Comparison of ENCODE assay signal across 9 mouse cellular contexts in genomic region chr3:87838622-87839021, GRCm38 (mm10). TPM values are rescaled to one million over a fixed set of nuclear protein-coding genes. Genes with fewer than 3 reads are reported as not detected.
DNase-seq lines count a peak whose midpoint lies in the region; ATAC-seq lines count a peak whose summit lies in the region.
"Had no signal": no experiment of that assay in that cellular context is flagged by ENCODE, and none has a peak within 500 bp of the region (broad histone marks: within the 10 kb centered on the region; RNA-seq: fewer than 3 reads in every experiment).

No protein-coding gene starts in this region.

- peak; percentile 81 for DNase-seq in kidney, adult 18-20 months
- peak; percentile 88 for DNase-seq in adrenal gland, postnatal 10 days
- peak; percentile 75 for DNase-seq in embryo, embryonic 9.5 days (ENCODE audit: extremely low spot score)
- DNase-seq in limb, embryonic 11.5 days (ENCODE audit: low spot score), result peak; percentile 92
- peak; percentile 85 for DNase-seq in retina, postnatal 1 day
- DNase-seq in thymus, postnatal 36 days, result peak; percentile 71 to 79

- no peak overlapping the region for H3K27ac ChIP-seq in kidney, embryonic 15.5 days
- H3K27ac ChIP-seq in limb, embryonic 11.5 days (replicated peaks; ENCODE audit: low read depth, low read length), result no peak overlapping the region

- H3K4me3 ChIP-seq in kidney, embryonic 15.5 days (replicated peaks), result no peak overlapping the region
- H3K4me3 ChIP-seq in limb, embryonic 11.5 days (ENCODE audit: low read depth, low read length), result no peak overlapping the region

- no peaks in the 10 kb centered on the region for H3K36me3 ChIP-seq in kidney, embryonic 15.5 days
- no peaks in the 10 kb centered on the region for H3K36me3 ChIP-seq in limb, embryonic 11.5 days (ENCODE audit: control insufficient read depth, insufficient read depth, low read length)

- no peak overlapping the region for H3K9ac ChIP-seq in kidney, embryonic 15.5 days
- H3K9ac ChIP-seq in limb, embryonic 11.5 days (ENCODE audit: low read length), result no peak overlapping the region

- WGBS in kidney, embryonic 15.5 days, result 4% methylated on average over 4 of the region's 4 CpGs
- WGBS in limb, embryonic 11.5 days, result 5% methylated on average over 4 of the region's 4 CpGs

- no peaks in the 10 kb centered on the region for H3K9me3 ChIP-seq in kidney, embryonic 15.5 days (replicated peaks)
- no peaks in the 10 kb centered on the region for H3K9me3 ChIP-seq in limb, embryonic 11.5 days (ENCODE audit: control insufficient read depth, low read length)

- no peak for ATAC-seq in kidney, embryonic 15.5 days (replicated peaks; ENCODE audit: low FRiP score)
- ATAC-seq in inflammation-experienced regulatory T-cells, adult 6 months, result peak; percentile 78
- ATAC-seq in limb, embryonic 11.5 days (ENCODE audit: insufficient number of reproducible peaks, low FRiP score, low TSS enrichment, low read depth), result no peak

- no peaks in the 10 kb centered on the region for H3K4me1 ChIP-seq in kidney, embryonic 15.5 days
- H3K4me1 ChIP-seq in limb, embryonic 11.5 days (ENCODE audit: control insufficient read depth, insufficient read depth, low read length), result no peaks in the 10 kb centered on the region

- H3K27me3 ChIP-seq in kidney, embryonic 15.5 days, result no peaks in the 10 kb centered on the region
- no peaks in the 10 kb centered on the region for H3K27me3 ChIP-seq in limb, embryonic 11.5 days (ENCODE audit: control insufficient read depth, insufficient read depth, low read length)

- H3K4me2 ChIP-seq in kidney, embryonic 15.5 days, result no peak overlapping the region
- H3K4me2 ChIP-seq in limb, embryonic 11.5 days (ENCODE audit: low read depth, severe bottlenecking), result no peak overlapping the region

RNA-seq across cellular contexts. Expression of gene Sh2d2a, which starts 7.9 kb away (rescaled TPM):
- polyA plus RNA-seq in kidney, embryonic 15.5 days (2015; fragmentation: Nextera tagmentation; extraction: Ambion mirVana), result 0.09 TPM in 1 of 2 replicates, not detected in the other
- total RNA-seq in adrenal gland, postnatal 10 days (2021), result 1 to 10 TPM in 1 of 2 experiments, under 1 TPM in 1; 0.61 to 1.1 TPM
- polyA plus RNA-seq in inflammation-experienced regulatory T-cells, adult 6 months (2017; shearing (Covaris generic)), result 100 to 1,000 TPM; 231 to 280 (median 232) TPM
- polyA plus RNA-seq in limb, embryonic 11.5 days (2014; fragmentation: Nextera tagmentation; extraction: Ambion mirVana), result not detected in 2 replicates
- polyA plus RNA-seq: neural tube, embryonic 14.5 days had no signal

RNA-seq across cellular contexts. Expression of gene Pear1, which starts 14.5 kb away (rescaled TPM):
- 40.8 and 51.0 TPM in 2 replicates for polyA plus RNA-seq in kidney, embryonic 15.5 days (2015; fragmentation: Nextera tagmentation; extraction: Ambion mirVana)
- total RNA-seq in adrenal gland, postnatal 10 days (2021), result 10 to 100 TPM; 29.7 to 30.9 TPM
- polyA plus RNA-seq in inflammation-experienced regulatory T-cells, adult 6 months (2017; shearing (Covaris generic)), result 100 to 1,000 TPM in 1 of 3 experiments, 10 to 100 TPM in 2; 65.9 to 108 (median 76.0) TPM
- 9.4 and 11.3 TPM in 2 replicates for polyA plus RNA-seq in limb, embryonic 11.5 days (2014; fragmentation: Nextera tagmentation; extraction: Ambion mirVana)

RNA-seq across cellular contexts. Expression of gene Insrr, which starts 41.9 kb away (rescaled TPM):
- 1.2 and 1.5 TPM in 2 replicates for polyA plus RNA-seq in kidney, embryonic 15.5 days (2015; fragmentation: Nextera tagmentation; extraction: Ambion mirVana)
- total RNA-seq in adrenal gland, postnatal 10 days (2021), result 1 to 10 TPM in 1 of 2 experiments, under 1 TPM in 1; 0.99 to 2.7 TPM
- polyA plus RNA-seq in inflammation-experienced regulatory T-cells, adult 6 months (2017; shearing (Covaris generic)), result 1 to 10 TPM in 2 of 3 experiments, under 1 TPM in 1; 0.42 to 1.2 (median 1.1) TPM
- polyA plus RNA-seq in limb, embryonic 11.5 days (2014; fragmentation: Nextera tagmentation; extraction: Ambion mirVana), result 0.12 and 0.26 TPM in 2 replicates

RNA-seq across cellular contexts. Expression of gene Ntrk1, which starts 43.7 kb away (rescaled TPM):
- polyA plus RNA-seq in kidney, embryonic 15.5 days (2015; fragmentation: Nextera tagmentation; extraction: Ambion mirVana), result 6.1 and 8.4 TPM in 2 replicates
- 10 to 100 TPM; 11.6 to 23.6 TPM for total RNA-seq in adrenal gland, postnatal 10 days (2021)
- polyA plus RNA-seq in inflammation-experienced regulatory T-cells, adult 6 months (2017; shearing (Covaris generic)), result under 1 TPM in 1 of 3 experiments, not detected in 2; 0.17 TPM
- 0.21 and 0.44 TPM in 2 replicates for polyA plus RNA-seq in limb, embryonic 11.5 days (2014; fragmentation: Nextera tagmentation; extraction: Ambion mirVana)

RNA-seq across cellular contexts. Expression of gene Prcc, which starts 46.8 kb away (rescaled TPM):
- polyA plus RNA-seq in kidney, embryonic 15.5 days (2015; fragmentation: Nextera tagmentation; extraction: Ambion mirVana), result 14.4 and 16.1 TPM in 2 replicates
- total RNA-seq in adrenal gland, postnatal 10 days (2021), result 10 to 100 TPM; 49.9 to 54.9 TPM
- 1 to 10 TPM; 3.8 to 5.3 (median 4.2) TPM for polyA plus RNA-seq in inflammation-experienced regulatory T-cells, adult 6 months (2017; shearing (Covaris generic))
- 24.1 and 24.4 TPM in 2 replicates for polyA plus RNA-seq in limb, embryonic 11.5 days (2014; fragmentation: Nextera tagmentation; extraction: Ambion mirVana)

Comparison
In these comparisons a context has a peak if more than half of its experiments do, and no peak if none do; other contexts are left out.
1. RNA of gene Sh2d2a, which starts 7.9 kb away (polyA plus RNA-seq): 231 to 280 TPM in inflammation-experienced regulatory T-cells, adult 6 months; 0.09 TPM in kidney, embryonic 15.5 days and not detected in limb, embryonic 11.5 days; every median in the first group is over 100 times any median in the second.
2. Peak in every context shown above with its lines, with median percentiles within 50 percentile points of each other: DNase-seq.